Mouse (Mus musculus) layer of hippocampus, postnatal 36 days (tissue): ENCODE measurements around the gene Large2. TPM values are rescaled to one million over a fixed set of nuclear protein-coding genes. Genes with fewer than 3 reads are reported as not detected.

Source experiments
- DNase-seq, 2 experiments: peaks; one replicate each; pipeline ENCODE4 v3.0.0; 2022
- total RNA-seq, 2 experiments: library from RNA; stranded (reverse); gene quantifications; 2 replicates each; pipeline ENCODE4 v1.2.3; 2021

Gene Large2
- total RNA-seq, 2 experiments from 2014 or later = 0.81 TPM; not detected in 1

DNA sequence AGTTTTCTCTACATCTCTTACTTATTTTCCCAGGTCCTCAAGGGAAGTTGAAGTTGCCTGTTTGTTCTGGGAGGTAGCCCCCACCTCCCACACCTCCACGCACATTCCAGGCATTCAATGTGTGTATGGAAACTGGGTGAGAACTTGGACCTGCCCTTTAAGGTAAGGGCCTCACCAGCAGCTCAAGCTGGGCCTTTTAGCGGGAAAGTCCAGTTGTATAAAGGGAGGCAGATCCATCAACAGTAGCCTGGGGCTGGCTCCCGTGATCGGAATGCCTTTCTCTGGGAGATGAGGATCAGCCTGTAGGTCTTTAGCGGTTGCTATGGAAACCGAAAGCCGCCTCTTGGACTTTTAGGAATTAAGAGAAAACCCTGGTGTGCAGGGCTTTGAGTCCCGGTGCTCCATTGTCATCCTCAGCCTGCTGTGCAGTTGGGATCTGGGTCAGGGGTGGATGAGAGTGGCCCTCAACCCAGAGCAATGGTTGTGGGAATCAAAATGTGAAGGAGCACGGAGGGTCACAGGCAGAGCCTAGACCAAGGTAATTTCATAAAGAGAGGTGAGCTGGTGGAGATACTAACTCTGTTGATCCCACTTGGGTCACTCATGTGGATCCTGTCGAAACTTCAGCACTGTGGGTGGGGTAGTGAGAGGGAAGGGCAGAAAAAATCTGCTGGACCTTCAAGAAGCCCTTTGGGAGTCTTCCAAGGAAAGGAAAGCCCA lies 2.5 kb downstream of the Large2 start:
- no peak for DNase-seq

DNA sequence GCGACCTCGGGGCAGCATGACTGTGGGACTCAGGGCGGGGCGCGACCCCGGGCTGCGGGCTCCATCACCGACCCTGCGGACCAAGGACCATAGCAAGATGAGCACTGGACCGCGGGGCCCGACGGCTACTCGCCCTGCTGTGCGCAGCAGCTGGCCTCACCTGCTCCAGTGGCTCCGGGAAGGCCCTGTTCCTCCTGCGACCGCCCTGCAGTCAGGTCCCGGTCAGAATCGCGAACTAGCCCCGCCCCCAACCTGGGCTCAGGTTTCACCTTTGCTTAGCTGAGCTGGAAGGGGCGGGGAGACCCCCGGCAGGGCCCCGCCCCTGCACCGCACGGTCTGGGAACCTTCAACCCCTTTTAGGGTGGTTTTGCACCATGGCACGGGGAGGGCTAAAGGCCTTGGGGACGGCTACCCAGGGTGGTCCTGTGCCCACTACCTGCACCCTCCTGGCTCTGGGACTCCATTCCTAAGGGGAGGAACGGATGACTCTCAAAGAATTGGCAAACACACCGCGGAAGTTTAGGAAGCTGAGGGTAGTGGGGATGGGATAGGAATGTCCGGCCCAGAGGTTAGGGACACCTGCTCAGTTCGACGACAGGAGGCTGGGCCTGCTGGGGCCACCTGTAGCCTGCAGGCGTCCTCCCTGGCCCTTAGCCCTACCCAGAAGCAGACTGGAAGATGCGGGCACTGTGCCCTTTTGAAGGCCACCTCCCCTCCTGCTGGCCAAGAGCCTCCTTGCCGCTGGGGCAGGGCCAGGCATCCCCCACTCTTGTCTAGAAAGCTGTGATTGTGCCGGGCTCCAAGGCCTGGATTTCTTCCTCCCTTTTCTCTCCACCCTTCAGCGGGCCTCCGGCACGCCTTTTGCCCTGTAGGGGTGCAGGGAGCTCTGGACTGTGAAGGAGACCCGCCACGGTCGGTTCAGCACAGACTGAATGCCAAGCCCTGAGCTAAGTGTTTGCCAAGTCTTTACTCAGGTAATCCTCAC lies 3.6 kb downstream of the Large2 start:
- DNase-seq = no peak

DNA sequence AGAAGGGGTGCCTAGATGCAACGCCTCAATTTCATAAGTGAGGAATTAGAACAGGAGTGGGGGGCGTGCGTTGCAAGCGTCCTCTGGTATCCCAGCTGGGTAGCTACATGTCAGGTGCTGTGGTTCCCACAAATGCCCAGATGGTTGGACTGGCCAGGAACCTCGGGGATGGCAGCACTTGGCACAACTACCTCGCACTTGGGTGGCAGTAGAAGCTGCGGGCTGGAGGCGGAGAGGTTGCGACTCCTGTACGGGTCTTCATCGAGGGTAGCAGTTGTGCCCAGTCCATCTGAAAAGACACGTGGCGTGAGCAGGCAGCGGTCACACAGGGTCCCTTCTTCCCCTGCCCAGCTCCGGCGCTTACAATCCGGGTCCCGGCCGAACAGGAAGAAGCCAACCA lies 4.3 kb downstream of the Large2 start:
- DNase-seq = no peak

DNA sequence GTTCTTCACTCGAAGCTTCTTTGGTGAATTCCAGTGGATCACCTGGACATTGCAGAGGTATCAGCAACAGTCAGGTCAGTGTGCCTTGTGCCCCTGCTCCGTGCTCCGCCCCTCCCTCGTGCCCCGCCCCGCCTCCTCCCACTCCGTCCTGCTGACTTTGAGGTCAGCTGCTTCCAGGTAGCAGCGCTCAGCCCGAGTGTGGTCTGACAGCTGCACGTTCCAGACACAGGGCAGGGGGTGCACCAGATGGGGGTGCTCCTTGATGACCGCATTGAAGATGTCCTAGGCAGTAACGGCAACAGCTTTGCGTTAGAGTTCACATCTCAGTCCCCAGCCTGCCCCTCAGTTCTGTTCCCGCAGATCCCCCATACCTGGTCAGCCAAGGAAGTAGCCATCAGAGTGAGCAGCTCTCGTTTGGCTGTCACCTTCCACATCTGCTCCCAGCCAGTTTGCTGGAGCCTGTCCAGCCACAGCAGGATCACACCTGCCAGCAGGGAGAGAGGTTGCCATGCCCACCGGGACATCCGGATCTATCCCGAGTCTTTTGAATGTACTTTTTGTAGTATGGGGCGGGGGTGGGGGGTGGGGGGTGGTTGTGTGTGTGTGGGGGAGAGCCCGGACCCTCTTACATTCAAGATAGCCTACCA lies 7.2 kb downstream of the Large2 start:
- no peak for DNase-seq

DNA sequence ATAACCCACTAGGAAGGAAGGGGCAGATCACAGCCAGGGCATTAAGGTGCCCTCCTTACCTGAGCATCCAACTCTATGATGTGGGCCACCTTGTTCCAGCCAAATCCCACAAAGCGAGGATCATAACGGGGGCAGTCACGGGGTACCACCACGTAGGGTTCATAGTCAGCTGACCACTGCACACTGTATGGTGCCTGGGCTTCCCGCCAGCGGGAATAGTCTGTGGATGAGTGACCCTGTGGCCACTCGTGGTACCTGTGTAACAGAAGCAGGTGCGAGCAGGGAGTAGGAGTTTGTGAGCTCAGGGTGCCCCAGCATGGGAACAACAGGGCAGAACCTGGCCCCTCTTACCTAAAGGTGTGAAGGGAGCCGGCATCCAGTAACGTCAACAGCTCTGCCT lies 9.1 kb downstream of the Large2 start:
- DNase-seq = no peak

DNA sequence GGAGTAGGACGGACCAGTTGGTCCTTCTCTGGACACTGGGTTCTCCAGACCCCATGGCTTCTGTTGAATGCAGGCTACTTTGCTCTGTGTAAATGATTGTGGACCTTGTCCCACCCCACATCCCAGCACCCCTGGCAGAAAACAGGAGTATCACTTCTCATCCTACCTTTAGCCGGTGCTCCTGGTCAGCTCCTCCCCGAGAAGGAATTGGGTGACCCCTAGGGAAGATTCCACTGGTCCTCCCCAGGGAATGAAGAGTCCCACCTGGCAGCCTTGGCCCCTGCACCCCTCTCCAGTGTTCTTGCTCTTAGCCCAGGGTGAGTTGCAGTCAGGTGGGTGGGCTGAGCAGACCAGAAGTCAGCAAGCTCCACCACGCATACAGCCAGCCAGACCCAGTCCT lies 10.6 kb downstream of the Large2 start:
- no peak for DNase-seq

DNA sequence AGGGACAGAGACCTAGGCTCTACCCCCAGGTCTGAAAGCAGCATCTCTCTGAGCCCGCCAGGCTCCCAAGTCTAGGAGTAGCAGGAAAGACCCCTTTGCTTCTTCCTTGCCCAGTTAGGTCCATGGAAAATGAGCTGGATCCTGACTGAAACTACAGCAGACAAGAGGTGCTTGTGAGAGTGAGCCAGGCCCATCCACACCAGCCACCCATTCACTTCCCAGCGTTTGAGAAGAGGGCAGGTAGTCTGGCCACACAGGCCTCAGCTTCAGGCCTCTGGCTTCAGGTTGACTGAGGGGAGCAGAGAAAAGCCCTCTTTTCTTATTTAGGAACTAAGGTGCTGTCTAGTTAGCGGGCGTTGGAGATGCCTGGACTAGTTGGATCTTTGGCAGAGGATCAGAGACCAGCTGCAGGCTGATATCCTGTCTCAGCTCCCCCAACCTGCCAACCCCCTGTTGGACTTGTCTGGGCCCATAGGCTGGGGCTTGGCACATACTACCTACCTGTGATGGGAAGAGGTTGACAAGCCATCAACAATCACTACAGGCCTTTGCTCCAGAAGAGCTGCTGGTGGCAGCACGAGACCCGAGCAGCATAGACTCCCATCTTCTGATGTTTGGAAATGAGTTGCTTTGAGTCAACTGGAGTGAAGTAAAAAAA lies 12.0 kb downstream of the Large2 start:
- DNase-seq = no peak

DNA sequence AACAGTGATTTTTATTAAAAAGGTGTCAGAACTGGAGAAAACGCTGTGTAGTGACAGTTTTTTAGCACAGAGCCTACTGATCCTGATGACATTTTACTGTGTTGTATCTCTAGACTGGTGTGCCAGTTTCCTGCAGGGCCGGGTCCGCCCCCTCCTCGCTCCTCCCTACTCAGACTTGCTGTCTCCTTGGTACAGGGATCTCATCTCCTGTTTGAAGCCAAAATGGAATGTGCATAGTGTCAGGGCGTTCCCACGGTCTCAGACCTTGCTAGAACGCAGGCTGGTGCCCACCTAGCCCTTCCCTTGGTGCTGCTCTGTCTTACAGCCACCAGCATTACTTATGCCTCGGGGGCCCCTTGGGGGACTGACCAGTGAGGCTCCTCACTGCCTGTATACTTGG lies 12.9 kb downstream of the Large2 start:
- DNase-seq = no peak

DNA sequence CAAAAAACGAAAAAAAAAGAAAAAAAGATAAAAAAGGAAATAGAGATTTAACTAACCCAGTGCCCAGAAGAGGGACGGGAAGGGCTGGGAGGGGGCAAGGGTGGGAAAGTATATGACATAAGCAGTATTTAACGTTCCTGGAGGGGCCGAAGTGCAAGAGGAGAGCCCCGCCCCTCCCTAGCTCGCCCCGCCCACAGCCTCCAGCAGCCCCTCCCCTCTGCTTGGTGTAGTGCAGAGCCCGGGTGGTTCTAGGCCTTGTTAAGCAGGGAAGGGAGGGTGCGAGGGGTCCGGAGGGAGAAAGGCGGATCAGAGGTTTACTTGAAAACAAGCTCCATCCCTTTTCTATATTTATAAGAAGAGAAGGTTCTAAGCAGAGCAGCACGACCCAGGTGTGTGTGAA lies 13.8 kb downstream of the Large2 start:
- DNase-seq = no peak

DNA sequence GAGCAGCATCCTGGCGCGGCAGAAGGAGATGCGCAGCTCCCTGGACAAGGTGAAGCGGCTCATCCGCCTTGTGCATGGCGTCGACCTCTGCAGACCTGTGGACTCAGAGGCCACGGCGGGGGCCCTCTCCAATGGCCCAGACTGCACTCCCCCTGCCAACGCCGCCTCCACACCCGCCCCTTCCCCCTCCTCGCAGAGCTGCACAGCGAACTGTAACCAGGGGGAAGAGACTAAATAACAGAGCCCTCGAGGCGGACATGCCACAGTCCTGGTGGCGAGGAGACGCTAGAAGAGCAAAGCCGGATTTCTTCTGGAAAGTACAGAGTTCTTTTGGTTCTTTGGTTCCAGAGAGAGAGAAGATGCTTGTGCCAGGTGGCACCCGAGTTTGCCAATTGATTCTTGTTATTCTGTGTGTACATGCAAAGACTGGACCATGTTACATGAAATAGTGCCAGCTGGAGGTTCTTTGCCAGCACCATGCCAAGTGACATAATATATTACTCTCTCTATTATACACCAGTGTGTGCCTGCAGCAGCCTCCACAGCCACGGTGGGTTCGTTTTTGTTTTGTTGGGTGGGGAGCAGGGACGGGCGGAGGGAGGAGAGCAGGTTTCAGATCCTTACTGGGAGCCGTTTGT lies 14.4 kb downstream of the Large2 start:
- no peak for DNase-seq

DNA sequence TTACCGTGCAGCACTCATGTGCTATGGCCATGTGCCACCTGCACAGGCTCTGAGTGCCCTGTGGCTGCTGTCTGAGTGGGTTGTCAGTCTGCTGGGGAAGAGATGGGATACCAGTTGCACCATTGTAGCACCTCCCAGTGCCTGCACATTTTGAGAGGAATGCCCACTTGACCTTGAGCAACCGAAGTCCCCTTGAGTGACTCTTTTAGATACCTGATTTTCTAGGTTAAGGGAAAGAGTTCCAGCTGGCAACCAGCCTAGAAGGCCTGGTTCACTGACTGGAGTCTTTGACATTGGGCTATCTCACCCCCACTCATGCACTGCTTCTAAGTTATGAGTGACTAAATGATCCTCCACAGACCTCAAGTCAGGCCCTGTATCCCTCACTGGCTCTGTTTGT lies 15.4 kb downstream of the Large2 start:
- no peak for DNase-seq

DNA sequence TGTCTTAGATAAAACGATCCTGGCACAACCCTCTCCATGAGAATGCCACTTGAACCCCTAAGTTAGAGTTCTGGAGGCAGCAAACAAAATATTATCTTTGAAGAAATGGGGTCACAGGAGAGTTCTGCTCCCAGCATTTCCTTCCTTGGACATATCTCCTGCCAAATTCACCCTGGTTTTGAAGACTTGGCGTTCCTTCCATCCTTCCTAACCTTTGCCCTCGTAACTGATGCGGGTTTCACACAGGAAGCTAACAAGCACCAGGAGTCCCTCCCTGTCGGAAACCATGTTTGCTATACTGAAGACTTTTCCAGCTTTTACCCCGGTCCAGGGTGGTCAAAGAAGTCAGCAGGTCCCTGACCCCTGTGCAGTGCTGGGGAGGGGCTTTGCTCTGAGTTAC lies 20.4 kb downstream of the Large2 start:
- no peak for DNase-seq

DNA sequence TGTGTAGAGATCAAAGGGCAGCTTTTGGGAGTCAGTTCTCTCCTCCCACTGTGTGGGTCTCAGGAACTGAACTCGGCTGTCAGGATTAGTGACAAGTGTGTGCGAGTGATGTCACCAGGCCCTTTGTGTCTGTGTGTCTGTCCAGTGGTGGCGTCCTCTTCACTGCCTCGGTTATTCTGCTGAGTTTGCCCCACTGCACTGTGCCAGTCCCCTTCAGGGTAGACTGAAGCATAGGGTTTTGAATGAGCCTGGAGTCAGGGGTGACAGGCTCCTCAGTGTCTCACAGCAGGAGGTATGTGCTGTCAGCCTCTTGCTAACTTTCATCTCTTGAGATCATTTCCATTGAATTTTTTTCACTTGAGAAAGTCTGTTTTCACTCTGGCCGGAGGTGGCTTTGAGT lies 21.3 kb downstream of the Large2 start:
- DNase-seq = no peak

DNA sequence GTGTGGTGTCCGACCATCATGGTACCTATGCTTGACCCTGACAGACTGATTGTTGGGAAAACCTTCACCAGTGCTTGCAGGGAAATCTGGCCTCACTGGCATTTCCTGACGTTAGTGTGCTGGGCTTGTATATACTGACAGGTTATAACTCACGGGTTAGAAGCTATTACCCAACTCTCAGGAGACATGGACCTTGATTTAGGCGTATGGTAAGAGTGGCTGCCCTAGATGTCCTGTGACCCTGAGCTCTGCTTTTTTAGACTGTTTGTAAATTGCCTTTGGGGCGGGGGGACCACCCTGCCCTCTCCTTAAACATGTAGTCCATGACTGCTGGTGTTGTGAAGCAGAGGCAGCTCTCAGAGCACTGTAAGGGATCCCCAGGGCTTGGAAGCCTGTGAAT lies 24.0 kb downstream of the Large2 start:
- DNase-seq = no peak

DNA sequence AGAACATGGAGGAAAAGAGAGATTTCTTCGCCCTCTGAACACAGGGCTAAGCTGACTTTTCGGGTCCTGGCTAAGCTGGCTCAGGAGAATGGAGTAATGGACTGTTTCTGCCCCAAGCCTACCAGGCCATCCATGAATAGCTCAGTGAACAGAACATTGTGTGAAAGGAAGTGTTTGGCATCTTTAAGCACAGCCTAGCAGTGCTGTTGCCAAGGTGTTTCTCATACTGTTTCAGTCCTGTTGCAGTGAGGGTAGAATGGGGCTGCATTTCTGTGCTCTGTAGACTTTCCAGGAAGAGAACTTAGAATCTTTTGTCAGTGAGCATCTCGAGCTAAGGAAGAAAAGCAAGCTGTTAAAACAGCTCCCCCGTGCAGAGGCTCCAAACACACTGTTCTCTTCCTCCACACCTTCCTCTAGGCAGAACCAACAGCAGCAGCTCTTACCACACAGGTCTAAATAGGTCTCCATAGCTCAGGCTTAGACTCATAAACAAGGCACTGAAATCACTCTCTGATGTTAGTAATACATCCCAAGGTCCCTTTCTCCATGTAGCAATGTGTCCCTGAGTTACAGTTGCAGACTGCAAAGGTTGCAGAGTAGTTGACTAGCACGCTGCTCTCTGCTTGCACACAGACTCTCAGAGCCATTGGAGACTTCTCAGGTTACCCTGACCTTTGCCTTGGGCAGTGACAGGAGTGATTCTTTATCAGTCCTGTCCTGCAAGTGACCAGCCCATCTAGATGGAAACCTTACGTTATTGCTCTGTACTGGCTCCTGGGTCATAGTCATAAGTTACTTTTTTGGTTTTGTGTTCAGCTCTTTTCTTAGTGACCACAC lies 24.9 kb downstream of the Large2 start:
- DNase-seq = no peak

DNA sequence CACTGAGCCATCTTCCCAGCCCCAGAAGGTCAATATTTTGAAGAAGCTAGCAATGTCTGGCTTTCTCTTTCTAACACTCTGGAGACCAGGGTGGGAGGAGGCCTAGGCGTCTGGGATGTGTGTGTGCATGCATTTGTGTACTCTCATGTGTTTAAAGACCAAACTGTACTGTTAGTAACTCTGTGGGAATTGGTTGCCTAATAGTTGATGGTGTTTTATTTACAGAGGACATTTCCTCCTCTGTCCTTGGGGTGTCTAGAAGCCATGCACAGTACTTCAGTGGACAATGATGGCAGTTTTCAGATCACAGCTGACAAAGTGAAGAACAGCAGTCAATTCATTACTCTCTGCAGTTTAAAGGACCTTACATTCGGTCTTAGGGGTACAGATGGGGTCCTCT lies 27.5 kb downstream of the Large2 start:
- no peak for DNase-seq

DNA sequence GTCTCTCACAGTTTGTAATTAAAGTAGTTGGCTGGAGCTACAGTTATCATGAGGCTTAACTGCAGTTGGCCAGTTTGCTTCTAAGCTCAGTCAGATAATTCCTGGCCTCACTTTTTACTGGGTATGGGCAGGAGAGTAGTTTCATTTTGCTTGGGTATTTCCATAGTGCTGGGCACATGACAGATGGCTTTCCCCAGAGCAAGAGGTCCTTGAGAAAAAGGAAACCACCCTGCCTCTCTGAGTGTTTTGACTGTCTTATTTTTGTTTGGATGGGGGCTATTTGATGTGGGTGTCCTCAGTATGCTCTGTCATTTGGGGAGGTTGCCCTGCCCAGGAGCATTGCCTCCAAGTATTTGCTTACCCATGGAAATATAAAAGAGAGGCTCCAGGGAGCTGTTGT lies 32.3 kb downstream of the Large2 start:
- DNase-seq = no peak

DNA sequence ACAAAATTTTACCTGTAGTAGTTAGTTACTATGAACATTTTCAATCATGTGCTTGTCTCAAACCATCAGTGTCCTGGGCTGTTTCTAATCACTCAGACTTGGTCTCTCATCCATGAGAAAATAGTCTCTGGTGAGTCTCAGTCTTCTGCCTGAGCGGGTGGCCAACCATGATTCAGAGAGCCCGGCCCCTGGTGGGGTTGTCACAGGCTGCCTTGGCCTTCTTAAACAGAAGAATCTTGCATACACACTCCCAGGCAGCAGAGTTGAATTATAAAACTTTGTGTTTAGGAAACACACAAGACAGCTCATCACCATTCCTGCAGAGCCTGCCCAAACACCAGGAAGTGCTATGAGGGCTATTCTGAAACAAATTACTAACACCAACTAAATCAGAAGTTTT lies 42.8 kb downstream of the Large2 start:
- no peak for DNase-seq

DNA sequence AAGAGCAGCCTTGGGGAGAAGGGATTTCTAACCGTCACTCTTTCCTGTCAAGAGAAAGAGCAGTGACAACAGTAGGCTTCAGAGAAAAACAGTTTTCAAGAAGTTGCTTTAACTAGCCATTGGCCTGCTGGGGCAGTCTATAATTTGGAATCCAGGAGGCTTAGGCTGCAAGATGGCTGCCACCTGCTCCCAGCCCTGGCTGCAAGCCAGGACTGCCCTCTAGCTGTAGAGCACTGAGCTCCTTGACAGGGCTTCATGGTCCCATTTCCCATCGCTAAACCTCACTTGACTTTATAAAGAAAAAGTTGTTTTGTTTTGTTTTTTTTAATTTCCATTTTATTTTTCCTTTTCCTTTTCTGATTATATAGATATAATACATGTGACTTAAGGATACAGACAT lies 43.3 kb downstream of the Large2 start:
- DNase-seq = no peak

DNA sequence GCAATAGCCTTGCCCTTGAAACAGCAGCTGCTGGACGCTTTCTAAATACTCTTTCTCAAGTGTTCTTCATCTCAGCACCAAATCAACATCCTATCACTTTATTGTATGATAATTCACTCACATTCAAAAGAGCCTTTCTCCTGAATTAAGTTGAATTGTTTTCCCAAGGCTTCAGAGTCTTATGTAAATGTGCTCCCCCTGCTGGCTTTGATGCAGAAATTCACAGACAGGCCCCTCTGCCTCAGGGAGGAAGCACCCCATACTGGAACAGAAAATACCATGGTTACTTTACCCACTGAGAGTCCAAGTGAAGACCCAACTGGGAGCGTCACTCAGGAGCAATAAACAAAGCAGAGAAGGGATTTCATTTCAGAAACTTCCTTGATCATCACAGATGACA lies 43.8 kb downstream of the Large2 start:
- peak in 1 of 2 experiments; percentile 24 for DNase-seq

DNA sequence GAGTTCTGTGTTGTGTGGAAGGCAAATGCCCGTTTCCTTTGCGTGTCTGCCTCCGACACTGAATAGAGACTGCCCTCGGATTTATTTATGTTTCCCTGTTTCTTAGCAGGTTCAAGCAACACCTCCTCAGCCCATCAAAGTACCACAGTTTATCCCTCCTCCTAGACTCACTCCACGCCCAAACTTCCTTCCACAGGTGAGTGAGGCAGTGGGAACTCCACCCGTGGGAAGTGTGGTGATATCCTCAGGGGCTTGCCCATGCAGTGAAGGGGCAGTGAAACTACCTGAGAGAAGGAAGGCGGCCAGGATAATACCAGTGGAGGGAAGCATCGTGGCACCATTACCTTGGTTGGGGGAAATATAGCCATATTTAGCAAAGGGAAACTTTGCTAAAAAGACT lies 46.5 kb downstream of the Large2 start:
- no peak for DNase-seq
